Mouse (Mus musculus): ENCODE data around the gene Tmem131l.

Gene Tmem131l

GRCm38 (mm10) chr3:84046206-84046605 is 6.2 kb upstream of the Tmem131l start:
- DNase-seq: no peak

GRCm38 (mm10) chr3:84041739-84042138 is 1.8 kb upstream of the Tmem131l start:
- DNase-seq: no peak

GRCm38 (mm10) chr3:84040476-84041082 is 604 bp upstream of the Tmem131l start:
- peak; percentile 56 for DNase-seq

- peak; percentile 51 for DNase-seq
Measured at GRCm38 (mm10) chr3:84038981-84039645, 862 bp downstream of the Tmem131l start.

GRCm38 (mm10) chr3:84038126-84038525 is 1.8 kb downstream of the Tmem131l start:
- DNase-seq: no peak

- DNase-seq: no peak
Measured at GRCm38 (mm10) chr3:84037536-84037935, 2.4 kb downstream of the Tmem131l start.

GRCm38 (mm10) chr3:84036866-84037265 is 3.1 kb downstream of the Tmem131l start:
- DNase-seq: no peak

GRCm38 (mm10) chr3:84035728-84036364 is 4.1 kb downstream of the Tmem131l start:
- no peak for DNase-seq

GRCm38 (mm10) chr3:84034115-84034780 is 5.7 kb downstream of the Tmem131l start:
- DNase-seq: no peak

- no peak for DNase-seq
Measured at GRCm38 (mm10) chr3:84032933-84033730, 6.8 kb downstream of the Tmem131l start.

GRCm38 (mm10) chr3:84032419-84032818 is 7.6 kb downstream of the Tmem131l start:
- DNase-seq: no peak

GRCm38 (mm10) chr3:84031216-84031615 is 8.8 kb downstream of the Tmem131l start:
- no peak for DNase-seq

GRCm38 (mm10) chr3:84028968-84029367 is 11.0 kb downstream of the Tmem131l start:
- no peak for DNase-seq

GRCm38 (mm10) chr3:84027691-84028159 is 12.2 kb downstream of the Tmem131l start:
- no peak for DNase-seq

- DNase-seq: no peak
Measured at GRCm38 (mm10) chr3:84024512-84025072, 15.4 kb downstream of the Tmem131l start.

- DNase-seq: no peak
Measured at GRCm38 (mm10) chr3:84022723-84023122, 17.3 kb downstream of the Tmem131l start.

- DNase-seq: no peak
Measured at GRCm38 (mm10) chr3:84022201-84022584, 17.8 kb downstream of the Tmem131l start.

GRCm38 (mm10) chr3:84021217-84022200 is 18.5 kb downstream of the Tmem131l start:
- no peak for DNase-seq

- no peak for DNase-seq
Measured at GRCm38 (mm10) chr3:84020528-84020927, 19.4 kb downstream of the Tmem131l start.

- no peak for DNase-seq
Measured at GRCm38 (mm10) chr3:84015484-84016016, 24.4 kb downstream of the Tmem131l start.
